Mouse (Mus musculus) c-Kit-positive CD71-positive TER-119-negative erythroid progenitor cells, embryonic 14.5 days (primary cell): ENCODE data around the gene Mtmr12.

Experiments
- DNase-seq: peaks from one replicate; pipeline ENCODE4 v3.0.0-alpha.2; 2013; ENCODE audit warnings: low read depth

Mtmr12 gene

DNA sequence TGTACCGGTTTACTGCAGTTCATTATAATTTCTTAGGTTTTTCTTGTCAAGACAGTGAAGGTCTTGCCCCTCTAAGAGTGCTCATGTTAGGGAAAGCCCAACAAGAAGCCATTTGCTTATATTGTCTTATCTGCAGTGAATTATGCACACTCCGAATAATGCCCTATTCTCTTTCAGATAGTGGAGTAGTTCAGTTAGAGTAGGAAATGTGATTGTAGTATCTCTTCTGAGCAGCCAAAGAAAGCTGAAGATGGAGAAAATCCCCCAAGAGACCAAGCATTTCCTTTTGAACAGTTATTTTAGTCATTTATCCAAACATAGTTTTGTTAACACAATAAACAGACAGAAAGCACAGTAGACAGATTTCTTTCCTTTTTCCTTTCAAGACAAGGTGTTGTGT, 32.1 kb downstream of the Mtmr12 start:
- no peak for DNase-seq

DNA sequence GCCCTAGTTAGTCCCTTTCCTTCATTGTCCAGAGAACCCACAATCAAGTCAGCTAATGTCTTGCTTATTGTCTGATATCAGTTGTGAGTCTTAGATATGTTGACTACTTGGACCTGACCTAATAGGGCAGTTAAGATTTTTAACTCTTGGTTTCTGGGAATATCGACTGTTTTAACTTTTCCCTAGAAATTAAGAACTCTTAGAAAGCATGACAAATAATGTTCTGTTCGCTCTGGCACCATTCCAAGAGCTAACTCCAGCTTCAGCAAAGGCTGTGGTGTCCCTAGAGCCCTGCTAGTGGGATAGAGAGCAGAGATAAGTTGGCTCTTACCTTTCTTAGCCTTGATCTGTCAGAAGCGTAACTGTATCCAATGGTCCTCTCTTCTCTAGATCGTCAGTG, 32.7 kb downstream of the Mtmr12 start:
- DNase-seq, result no peak

DNA sequence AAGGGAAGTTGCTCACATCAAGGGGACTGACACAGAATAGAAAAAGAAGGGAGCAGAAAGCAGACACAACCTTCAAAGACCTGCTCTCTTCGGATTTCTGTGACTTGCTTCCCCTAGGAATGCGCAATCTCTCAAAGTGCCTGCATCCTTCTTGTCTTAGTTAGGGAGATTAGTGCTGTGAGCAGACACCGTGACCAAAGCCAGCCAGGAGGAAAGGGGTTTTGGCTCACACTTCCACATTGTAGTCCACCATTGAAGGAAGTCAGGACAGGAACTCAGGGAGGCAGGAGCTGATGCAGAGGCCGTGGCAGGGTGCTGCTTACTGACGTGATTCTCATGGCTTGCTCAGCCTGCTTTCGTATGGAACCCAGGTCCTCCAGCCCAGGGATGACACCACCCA, 33.5 kb downstream of the Mtmr12 start:
- DNase-seq, result no peak

DNA sequence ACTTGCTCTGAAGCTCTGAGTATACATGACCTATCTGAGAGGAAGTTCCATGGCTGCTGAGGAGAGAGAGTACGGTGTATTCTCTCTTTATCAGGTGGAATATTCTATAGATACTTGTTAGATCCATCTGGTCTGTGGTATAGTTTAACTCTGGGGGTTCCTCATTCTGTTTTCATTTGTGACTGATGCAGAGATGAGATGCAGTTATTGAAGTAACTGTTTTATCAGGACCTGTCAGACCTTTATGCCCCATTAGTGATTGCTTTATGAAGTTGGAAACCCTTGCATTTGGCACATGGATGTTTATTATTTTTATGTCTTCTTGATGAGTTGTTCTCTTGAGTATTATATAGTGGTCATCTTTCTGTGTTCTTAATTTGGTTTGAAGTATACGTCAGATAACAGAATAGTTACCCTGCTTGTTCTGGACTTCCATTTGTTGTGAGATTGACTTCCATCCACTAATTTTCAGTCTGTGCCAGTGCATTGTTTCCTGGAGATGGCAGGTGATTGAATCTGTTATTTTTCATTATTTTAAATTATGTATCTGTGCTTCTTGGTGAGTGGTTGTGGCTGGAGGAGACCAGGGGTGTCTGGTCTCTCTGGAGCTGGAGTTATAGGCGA, 36.0 kb downstream of the Mtmr12 start:
- no peak for DNase-seq

DNA sequence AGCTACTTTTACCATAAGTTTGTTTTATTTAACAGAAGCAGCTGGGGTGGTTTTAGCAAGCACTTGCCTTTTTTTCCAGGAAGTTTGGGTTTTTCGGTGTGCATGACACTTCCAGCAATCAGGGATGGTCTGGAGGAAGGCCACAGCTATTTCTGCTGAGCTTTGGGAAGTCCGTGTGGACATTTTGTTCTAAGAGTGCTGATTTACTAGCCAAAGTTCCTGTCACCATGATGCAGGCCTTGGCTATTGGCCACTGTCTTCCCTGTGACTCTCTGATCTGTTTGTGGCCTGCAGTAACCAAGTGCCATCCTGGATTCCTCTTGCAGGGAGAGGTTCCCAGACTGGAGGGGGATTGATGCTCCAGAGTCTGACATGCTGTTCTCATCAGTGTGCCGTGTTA, 39.0 kb downstream of the Mtmr12 start:
- DNase-seq, result no peak

DNA sequence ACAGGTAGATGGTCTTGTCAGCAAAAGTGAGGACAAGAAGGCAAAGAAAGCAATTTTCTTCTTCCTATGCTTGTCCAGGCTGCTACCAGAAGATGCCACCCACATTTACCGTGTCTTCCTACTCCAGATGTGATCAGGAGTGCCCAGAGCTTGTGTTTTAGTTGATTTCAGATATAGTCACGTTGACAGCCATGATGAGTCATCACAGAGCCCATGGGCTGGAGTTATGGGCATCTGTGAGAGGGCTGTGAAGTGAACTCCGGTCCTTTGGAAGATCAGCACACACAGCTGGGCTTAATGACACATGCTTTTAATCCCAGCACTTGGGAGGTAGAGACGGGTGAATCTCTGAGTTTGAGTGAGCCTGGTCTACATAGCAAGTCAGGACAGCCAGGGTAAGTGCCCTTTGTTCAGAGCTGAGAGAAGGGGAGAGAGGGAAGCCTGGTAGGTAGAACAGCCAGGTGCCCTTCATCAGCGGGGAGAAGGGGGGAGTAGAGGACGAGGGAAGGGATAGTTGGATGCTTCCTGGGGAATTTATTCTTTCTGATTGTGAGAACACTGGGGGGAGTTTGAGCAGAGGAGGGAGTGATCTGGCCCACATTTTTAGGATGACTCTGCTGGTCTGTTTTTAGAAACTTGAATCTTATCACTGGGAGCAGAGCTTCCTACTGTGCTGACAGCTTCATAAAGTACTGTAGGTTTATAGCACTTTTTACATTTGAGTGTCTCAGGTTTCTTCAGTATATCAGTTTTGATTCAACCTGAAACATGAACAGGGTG, 40.9 kb downstream of the Mtmr12 start:
- peak; percentile 55 for DNase-seq

DNA sequence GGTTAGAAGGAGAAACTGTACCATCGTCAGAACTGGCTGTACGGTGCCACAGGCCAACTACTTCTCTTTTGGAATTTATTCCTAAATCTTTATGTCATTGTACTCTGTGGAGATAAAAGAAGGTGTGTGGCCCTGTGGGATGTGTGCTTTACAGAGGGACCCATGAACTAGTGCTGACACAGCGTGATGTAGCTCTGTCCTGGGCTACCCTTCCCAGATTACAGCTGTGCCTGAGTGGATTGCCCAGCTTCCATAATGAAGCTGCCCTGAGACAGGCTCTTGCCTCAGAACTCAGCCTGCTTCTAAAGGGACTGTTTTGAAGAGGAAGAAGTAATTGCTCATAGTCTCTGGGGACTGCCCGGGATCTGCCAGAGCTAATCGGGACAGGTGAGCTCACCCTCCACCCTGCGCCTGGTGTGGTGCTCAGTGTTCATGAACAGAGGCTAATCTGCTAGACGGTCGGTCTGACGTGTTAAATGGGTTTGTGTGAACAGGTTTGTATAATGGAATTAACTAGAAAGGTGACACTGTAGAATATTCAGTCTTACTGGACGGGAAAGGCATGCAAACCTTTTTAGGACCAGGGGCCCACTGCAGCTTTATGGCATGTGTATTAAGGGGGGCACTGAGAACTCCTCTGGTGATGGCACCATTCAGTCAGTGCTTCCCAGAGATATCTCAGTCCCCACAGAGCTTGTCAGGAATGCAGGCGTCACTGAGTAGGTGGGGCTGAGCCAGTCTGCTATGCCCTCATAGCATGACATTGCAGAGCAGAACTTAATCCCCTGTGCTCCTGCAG, 41.7 kb downstream of the Mtmr12 start:
- no peak for DNase-seq

DNA sequence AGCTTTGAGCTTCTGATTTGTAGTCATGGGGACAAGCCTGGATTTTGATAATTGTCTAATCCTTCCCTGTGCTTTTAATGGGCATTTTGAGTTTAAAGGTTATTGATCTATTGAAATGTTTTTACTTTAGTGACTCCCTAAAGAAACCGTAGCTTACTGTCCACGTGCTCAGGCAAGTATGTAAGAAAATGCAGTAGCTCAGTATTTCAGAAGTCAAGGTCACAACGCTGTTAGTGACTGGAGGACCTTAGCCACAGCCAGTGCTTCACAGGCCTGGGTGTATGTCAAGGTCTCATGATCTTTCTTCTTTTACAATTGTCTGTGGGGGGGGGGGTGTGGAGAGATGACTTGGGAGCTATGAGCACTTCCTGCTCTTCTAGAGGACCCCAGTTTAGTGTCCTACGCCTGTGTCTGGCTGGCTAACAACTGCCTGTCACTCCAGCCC, 42.4 kb downstream of the Mtmr12 start:
- DNase-seq, result no peak

DNA sequence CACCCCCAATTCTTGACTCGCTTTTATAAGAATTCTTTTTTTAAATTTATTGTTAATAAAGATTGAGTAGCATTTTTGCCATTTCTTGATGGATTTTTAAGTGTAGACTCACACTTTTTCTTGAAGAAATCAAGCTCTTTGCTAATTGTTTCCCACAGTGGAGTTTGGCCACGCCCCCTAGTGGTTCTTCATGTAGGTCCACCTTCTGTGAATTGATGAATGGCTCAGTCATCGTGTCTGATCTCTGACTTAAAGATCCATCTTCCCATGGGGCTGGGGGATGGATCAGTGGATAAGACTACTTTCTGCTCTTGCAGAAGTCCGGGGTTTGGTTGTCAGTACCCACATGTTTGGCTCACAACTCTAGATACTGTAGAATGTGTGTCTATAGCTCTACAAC, 43.5 kb downstream of the Mtmr12 start:
- peak; percentile 53 for DNase-seq

DNA sequence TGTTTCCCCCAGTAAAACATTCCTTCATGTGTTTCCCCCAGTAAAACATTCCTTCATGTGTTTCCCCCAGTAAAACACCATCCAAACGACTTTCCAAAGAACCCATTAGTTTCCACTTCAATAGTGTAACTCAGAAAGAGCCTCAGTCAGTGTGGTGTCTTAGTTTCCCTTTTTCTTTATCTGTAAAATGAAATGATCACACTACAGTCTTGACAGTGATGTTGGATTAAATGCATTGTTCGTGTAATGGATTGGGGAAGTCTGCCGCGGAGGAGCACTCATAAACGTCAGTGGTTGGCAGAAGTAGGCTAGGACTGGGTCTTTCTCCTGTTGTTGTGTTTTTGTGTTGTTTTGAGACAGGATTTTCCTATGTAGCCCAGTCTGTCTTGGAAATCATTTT, 45.5 kb downstream of the Mtmr12 start:
- no peak for DNase-seq

DNA sequence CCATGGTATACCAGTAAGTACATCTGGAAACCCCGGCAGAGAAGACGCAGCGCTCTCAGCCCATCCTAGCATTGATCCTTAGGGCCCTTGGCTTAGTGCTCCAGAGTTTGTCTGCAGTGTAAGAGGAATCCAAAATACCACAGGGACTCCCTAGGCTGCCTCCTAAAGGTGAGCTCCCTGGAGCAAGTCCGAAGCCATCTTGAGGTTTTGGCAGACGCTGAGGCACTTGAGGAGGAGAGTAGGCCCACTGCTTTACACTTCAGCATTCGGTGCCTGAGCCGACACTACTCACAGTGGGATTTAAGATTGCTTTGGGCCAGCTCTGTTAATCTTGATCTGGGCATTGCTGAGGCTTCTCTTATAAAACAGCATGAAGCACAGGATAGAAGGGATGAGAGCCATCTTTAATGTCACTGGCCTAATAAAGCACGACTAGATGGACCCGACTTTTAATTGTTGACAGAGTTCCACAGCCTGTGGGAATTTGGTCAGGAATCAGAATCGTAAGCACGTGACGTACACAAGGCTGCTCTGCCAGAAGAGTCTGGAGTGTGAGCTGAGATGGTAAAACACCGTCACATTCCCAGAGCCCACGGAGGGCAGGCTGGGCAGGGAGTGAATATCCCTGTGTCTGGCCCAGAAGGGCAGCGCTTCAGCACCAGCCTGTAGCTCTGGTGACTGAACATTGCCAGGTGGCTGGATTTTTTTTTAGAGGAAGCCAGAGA, 46.8 kb downstream of the Mtmr12 start:
- no peak for DNase-seq

DNA sequence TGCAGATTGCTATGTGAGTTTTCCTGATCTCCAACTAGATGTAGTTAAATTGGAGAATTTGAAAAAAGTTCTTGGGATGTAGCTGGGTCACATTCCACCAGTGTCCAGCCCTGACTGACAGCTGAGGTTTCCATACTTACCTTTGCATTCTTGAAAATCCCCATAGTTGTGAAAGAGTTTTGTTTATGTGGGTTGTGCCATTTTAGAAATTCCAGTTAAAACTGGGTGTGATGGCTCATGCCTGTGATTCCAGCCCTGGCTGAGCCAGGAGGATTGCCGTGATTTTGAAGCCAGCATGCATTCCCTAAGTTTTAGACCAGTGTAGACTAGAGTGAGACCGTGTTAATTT, 47.3 kb downstream of the Mtmr12 start:
- DNase-seq, result no peak

DNA sequence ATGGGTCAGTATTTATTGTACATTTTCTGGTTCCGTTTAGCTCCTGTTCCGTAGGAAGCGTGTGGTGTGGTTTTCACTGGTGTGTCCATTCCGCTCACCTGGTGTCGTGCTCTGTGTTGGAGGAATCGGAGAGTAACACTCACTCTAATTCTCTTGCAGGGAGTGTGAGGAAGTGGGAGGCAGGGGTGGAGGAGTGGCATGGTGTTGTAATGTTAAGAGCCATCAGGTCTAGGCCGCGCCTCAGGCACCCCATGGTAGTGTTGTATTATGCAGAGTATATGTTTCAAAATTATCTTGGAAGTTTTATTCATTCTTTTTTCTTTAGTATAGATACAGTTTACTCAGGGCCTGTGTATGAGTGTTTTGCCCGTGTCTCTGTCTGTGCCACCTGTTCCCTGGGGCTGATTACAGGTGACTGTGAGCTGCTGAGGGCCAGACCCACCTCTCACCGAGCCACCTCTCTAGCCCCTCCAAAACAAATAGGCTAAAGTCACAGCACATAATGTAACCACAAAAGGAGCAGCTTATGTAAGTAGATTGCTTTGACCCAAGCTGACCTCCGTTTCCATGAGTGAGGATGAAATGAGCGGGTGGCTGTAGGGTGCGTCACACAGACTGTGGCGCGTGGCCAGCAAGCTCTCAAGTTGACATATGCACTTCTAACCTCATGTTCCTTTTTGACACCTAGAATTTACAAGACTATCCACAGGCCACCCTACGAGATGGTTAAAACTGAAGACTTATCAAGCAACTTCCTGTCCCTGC, 53.1 kb downstream of the Mtmr12 start:
- DNase-seq, result no peak

DNA sequence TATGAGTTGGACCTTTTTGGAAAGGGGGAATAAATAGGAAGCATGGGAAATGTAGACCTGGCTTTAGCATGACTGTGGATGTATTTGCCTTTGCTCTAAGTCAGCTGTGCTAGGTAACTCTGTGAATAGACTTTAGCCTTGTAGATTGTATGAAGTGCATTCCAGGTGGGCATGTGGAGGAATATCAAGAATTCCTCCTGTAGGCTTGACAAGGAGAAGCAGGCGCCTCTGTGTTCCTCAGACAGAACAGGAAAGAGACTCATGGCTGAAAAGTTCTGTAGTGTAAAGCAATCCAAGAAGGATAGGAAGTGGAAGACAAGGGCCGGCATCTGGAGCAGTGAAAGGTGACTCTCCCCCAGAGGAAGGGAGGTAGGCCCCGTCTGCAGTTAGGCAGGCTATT, 58.2 kb downstream of the Mtmr12 start:
- DNase-seq, result no peak

DNA sequence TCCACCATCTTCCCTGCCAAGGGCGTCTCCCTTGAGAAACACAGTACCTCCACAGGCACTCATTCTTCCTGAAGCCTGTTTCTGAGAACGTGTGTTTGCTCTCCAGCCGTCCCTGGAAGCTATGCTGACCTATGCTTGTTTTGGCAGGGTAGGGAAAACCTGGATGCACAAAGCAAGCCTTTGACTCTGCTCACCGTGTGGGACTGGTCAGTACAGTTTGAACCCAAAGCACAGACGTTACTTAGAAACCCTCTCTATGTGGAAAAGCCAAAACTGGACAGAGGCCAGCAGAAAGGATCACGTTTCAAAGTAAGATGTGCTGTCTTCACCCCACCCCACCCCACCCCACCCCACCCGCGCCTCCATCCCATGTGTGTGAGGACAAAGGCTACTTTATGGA, 61.6 kb downstream of the Mtmr12 start:
- no peak for DNase-seq

DNA sequence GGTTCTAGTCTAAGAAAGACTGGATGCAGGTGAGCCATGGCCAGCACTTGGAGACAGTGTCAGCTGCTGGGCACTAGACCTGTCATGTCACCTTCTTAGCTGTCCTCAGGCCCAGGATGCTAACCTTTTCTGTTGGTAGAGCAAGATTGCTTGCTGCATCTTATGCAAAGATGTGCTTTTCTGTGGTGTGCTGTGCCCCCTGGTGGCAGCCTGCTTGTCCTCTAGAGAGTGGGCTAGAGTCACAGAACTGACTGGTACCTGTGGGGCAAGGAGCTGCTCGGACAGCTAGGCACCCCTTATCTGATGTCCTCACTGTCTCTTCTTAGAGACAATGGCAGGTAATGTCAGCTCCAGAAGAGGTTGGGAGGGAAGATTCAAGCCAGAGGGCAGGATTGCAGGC, 63.2 kb downstream of the Mtmr12 start:
- DNase-seq, result peak; percentile 63

DNA sequence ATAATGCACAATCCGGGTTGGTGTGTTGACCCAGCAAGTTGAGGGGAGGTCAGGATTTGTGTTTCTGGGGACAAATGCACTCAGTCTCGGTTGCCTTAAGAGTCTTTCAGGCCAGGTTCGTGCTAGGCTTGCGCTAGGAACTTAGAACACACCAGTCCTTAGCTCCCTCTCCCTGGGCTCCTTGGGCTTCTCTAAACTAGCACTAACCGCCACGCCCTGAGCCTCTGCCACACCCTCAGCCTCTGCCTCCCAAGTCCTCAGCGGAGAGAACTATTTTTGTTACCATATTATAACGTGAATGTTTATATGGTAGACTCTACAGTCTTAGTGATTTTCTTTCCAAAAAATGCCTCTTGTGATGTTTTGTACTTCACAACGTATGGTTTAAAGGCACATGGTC, 66.5 kb downstream of the Mtmr12 start:
- peak; percentile 37 for DNase-seq

DNA sequence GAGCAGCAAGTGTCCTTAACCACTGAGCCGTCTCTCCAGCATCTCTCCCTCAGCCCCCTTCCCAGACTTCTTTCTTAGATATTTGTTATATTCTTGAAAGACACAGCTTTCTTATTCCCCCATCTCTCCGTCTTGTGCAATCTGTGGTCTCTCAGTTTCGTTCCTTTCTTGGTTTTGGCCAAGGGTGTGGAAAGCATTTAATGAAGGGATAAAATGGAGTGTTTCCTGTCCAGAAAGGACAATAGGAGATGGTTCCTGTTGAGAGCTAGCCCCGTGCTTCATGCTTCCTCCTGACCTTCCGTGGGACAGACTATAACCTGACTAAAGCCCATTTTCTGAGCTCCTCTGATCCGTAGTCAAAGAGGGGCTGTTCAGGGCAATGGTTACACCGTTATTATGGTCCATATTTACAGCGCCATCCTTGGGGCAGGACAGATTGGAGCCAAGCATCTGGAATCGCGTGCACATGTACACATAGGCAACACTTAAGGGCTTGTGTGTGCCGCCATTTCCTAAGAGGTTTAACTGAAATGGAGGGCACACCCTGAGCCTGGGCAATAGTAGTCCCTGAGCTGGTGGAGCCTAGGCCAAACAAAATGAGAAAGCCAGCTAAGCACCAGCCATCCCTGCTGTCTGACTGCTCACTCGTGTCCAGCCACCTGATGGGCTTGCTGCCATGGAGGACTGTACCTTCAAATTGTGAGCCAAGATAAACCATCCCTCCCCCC, 68.7 kb downstream of the Mtmr12 start:
- DNase-seq, result no peak

DNA sequence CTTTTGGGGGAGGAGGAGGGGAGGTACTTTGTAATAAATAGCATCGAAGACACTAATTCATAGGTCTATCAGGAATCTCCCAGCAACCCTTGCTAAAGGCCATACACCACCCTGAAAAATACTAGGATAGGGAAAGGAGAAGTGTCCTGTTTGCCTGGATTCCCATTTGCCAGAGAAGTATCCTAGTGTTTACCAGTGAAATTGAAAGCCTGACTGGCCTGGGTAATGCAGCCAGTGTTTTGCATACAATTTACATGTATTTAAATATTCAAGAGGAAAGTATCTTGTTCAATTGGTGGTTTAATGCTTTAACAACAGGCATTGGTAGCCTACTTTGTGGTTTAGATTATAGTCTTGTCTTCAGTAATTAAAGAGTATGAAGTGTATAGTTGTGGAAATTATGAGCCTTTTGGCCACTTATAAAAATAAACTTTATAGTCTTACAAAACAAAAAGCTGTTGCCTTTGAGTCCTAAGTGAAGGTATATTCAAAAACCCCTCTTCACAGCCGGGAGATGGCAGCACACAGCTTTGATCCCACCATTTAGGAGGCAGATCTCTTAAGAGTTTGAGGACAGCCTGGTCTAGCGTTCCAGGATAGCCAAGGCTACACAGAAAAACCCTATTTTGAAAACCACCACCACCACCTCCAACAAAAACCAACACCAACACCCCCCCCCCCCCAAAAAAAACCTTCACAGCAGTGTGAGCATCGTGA, 69.4 kb downstream of the Mtmr12 start:
- DNase-seq, result no peak

DNA sequence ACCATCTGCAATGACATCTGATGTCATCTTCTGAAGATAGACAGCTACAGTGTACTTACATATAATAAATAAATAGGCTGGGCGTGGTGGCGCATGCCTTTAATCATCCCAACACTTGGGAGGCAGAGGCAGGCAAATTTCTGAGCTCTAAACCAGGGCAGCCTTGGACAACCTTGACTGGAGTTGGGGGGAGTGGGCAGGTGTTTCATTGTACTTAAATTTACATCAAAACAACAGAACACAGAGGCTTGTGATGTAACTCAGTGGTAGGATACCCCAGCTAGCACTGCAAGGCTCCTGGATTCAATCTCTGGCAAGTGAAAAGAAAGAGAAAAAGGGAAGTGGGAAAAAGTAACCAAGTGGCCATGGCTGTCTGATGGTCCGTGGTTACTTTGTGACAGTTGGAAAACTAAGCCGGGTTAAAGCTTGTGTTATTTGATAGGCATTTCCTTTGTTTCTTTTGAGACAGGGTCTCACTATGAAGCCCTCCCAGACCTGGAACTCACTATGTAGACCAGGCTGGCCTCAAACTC, 70.3 kb downstream of the Mtmr12 start:
- DNase-seq, result no peak
